In the genomic region with DNA sequence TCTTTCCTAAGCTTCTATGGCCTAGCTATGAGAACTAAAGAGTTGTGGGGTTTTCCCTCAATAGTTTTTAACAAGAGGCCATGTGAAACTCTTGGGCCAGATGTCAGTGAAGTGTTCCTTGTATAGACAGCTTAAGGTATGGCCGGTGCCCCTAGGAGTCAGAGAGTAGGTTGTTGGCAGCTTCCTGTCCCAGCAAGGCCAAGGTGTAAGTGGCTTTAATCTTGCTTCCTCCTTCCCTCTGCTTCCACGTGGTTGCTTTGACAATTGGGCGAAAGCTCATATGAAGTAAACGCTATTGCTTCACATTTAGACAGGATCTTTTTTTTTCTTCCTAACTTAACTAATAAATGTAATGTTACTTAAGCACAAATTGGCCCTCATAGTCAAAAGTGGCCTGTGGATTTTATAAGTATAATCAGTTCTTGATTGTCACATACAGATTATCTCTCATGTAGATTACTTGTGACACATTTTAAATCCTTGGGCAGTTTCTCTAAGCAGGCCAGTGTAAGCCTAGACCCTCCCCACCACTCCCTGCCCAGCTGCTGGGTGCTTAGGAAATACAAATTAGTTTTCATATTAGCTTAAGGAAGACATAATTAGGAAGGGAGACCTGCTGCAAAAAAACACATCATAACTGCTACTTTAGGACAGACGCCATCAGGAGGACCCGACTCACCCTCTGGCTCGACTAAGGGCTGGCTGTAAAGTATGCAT, we compare ENCODE assay signal across 20 mouse cellular contexts.
DNase-seq lines count a peak whose midpoint lies in the region; ATAC-seq and TF ChIP-seq lines count a peak whose summit lies in the region.
"Had no signal": no experiment of that assay in that cellular context is flagged by ENCODE, and none has a peak within 500 bp of the region (broad histone marks: within the 10 kb centered on the region; RNA-seq: fewer than 3 reads in every experiment).

No protein-coding gene starts in this region.

- no peak for TF ChIP-seq POLR2A in CH12.LX (IDR thresholded peaks at IDR 0.05; ENCODE audit: low read depth, low read length)

- no peak overlapping the region for H3K4me3 ChIP-seq in lung, postnatal 0 days (ENCODE audit: low read depth, low read length)
- H3K4me3 ChIP-seq in CH12.LX (replicated peaks in 1 of 3; ENCODE audit: low read depth in 2 of 3, low read length in 2 of 3, poor library complexity in 1 of 3), result no peak overlapping the region
- H3K4me3 ChIP-seq in heart, embryonic 10.5 days, result no peak overlapping the region
- H3K4me3 ChIP-seq: embryonic facial prominence, embryonic 13.5 days; forebrain, embryonic 13.5 days; hindbrain, embryonic 12.5 days had no signal

- TF ChIP-seq RAD21 in CH12.LX (IDR thresholded peaks at IDR 0.05; ENCODE audit: low read depth, low read length), result no peak

- H3K27ac ChIP-seq in lung, postnatal 0 days (ENCODE audit: low read length), result no peak overlapping the region
- H3K27ac ChIP-seq in CH12.LX (ENCODE audit: insufficient read depth, low read depth), result peak overlapping the region; percentile 60
- H3K27ac ChIP-seq in heart, embryonic 10.5 days, result no peak overlapping the region
- H3K27ac ChIP-seq: embryonic facial prominence, embryonic 13.5 days; forebrain, embryonic 13.5 days; hindbrain, embryonic 12.5 days had no signal

- H3K4me1 ChIP-seq in lung, postnatal 0 days (ENCODE audit: insufficient read depth, low read depth, low read length), result no peaks in the 10 kb centered on the region
- peaks cover 19 to 61% of the 10 kb centered on the region in 2 experiments for H3K4me1 ChIP-seq in CH12.LX (ENCODE audit: control insufficient read depth in 1 of 2, insufficient read depth in 2 of 2)
- H3K4me1 ChIP-seq in heart, embryonic 10.5 days, result no peaks in the 10 kb centered on the region; the same call in 1 of the 2 replicates
- H3K4me1 ChIP-seq: hindbrain, embryonic 12.5 days had no signal

- H3K9me3 ChIP-seq in lung, postnatal 0 days (ENCODE audit: low read length), result no peaks in the 10 kb centered on the region
- H3K9me3 ChIP-seq in CH12.LX (replicated peaks; ENCODE audit: low read length), result no peaks in the 10 kb centered on the region
- no peaks in the 10 kb centered on the region for H3K9me3 ChIP-seq in heart, embryonic 10.5 days
- H3K9me3 ChIP-seq: embryonic facial prominence, embryonic 13.5 days; forebrain, embryonic 13.5 days; hindbrain, embryonic 12.5 days had no signal

- 73% methylated on average over 7 of the region's 7 CpGs for WGBS in lung, postnatal 0 days
- 87% methylated on average over 7 of the region's 7 CpGs for WGBS in heart, embryonic 10.5 days

- in situ Hi-C loops in CH12.LX (cut with MboI; ENCODE audit: low pct_ligation_motif_present, low pct_unique_long_range_greater_than_20kb, low sequenced_read_pairs), result no loop called here

- H3K4me2 ChIP-seq in lung, postnatal 0 days (replicated peaks; ENCODE audit: low read depth, low read length), result no peak overlapping the region
- H3K4me2 ChIP-seq in CH12.LX (ENCODE audit: insufficient read depth, low read depth, poor library complexity, severe bottlenecking), result peak overlapping the region; percentile 12; the same call in 1 of the 2 replicates
- H3K4me2 ChIP-seq: embryonic facial prominence, embryonic 13.5 days; forebrain, embryonic 13.5 days; hindbrain, embryonic 12.5 days had no signal

- no peak for TF ChIP-seq EP300 in lung, postnatal 0 days (IDR thresholded peaks at IDR 0.05)
- peak; percentile 63 for TF ChIP-seq EP300 in CH12.LX (IDR thresholded peaks at IDR 0.05; ENCODE audit: low read length)

- dilution Hi-C loops in CH12.LX (cut with MboI; ENCODE audit: extremely low pct_ligation_motif_present, extremely low pct_unique_long_range_greater_than_20kb, low sequenced_read_pairs), result no loop called here

- TF ChIP-seq CTCF in lung, postnatal 0 days (IDR thresholded peaks at IDR 0.05), result no peak
- TF ChIP-seq CTCF in CH12.LX (conservative IDR thresholded peaks at IDR 0.05 in 1 of 2, IDR thresholded peaks at IDR 0.05 in 1 of 2; ENCODE audit: low read depth in 2 of 2, low read length in 2 of 2), result no peak

- H3K36me3 ChIP-seq in lung, postnatal 0 days (ENCODE audit: insufficient read depth, low read length), result peaks cover 20% of the 10 kb centered on the region; the same call in 1 of the 2 replicates
- H3K36me3 ChIP-seq in CH12.LX (replicated peaks in 1 of 2; ENCODE audit: control insufficient read depth in 1 of 2, insufficient read depth in 1 of 2, low read length in 1 of 2), result peaks cover 18 to 56% of the 10 kb centered on the region in 2 experiments
- peaks cover 63% of the 10 kb centered on the region for H3K36me3 ChIP-seq in heart, embryonic 10.5 days

- H3K9ac ChIP-seq in lung, postnatal 0 days (replicated peaks; ENCODE audit: low read depth), result no peak overlapping the region
- 0 out of 2 replicates have a peak overlapping the region, but pooled peaks have one; percentile 1 for H3K9ac ChIP-seq in CH12.LX (ENCODE audit: insufficient read depth, low read depth)
- H3K9ac ChIP-seq: embryonic facial prominence, embryonic 13.5 days; forebrain, embryonic 13.5 days; forebrain, postnatal 0 days; hindbrain, embryonic 12.5 days had no signal

- DNase-seq in lung, postnatal 0 days (ENCODE audit: low spot score), result peak; percentile 48
- DNase-seq in lung, adult 18-20 months, result no peak
- DNase-seq in CH12.LX (ENCODE audit: extremely low read depth), result peak; percentile 43
- DNase-seq in gonadal fat pad, adult 2 months (ENCODE audit: low read depth), result peak; percentile 65
- DNase-seq in retina, postnatal 1 day, result peak; percentile 78
- DNase-seq in heart, embryonic 10.5 days (ENCODE audit: low spot score), result no peak
- no peak for DNase-seq in adrenal gland, postnatal 25 days
- DNase-seq: adrenal gland, adult 8-10 months; cerebellum, adult 11-12 months; cerebellum, adult 9-10 months; cerebellum, postnatal 36 days; forebrain, postnatal 0 days; gastrocnemius, postnatal 14 days; heart, adult 11 months; heart, postnatal 10 days; heart, postnatal 4 days had no signal

- H3K27me3 ChIP-seq in lung, postnatal 0 days (replicated peaks; ENCODE audit: insufficient read depth, low read length), result no peaks in the 10 kb centered on the region
- H3K27me3 ChIP-seq in CH12.LX (replicated peaks), result no peaks in the 10 kb centered on the region
- no peaks in the 10 kb centered on the region for H3K27me3 ChIP-seq in heart, embryonic 10.5 days (ENCODE audit: insufficient read depth, poor library complexity, severe bottlenecking)
- H3K27me3 ChIP-seq: embryonic facial prominence, embryonic 13.5 days; forebrain, embryonic 13.5 days; hindbrain, embryonic 12.5 days had no signal

- no peaks in the 10 kb centered on the region for H3K79me2 ChIP-seq in CH12.LX (replicated peaks; ENCODE audit: control insufficient read depth, extremely low read depth, insufficient read depth, poor library complexity, severe bottlenecking)

- no peak for ATAC-seq in lung, postnatal 0 days
- ATAC-seq: forebrain, embryonic 13.5 days; forebrain, postnatal 0 days; hindbrain, embryonic 16.5 days had no signal

TF ChIP-seq in CH12.LX, 34 proteins besides CTCF, POLR2A, EP300 and RAD21:
- TF ChIP-seq E2F4 (IDR thresholded peaks at IDR 0.05; ENCODE audit: insufficient replicate concordance, low read depth, low read length) (no peak), ELF1 (IDR thresholded peaks at IDR 0.05; ENCODE audit: low read depth, low read length) (peak; percentile 33; the same call in 1 of the 2 replicates), UBTF (IDR thresholded peaks at IDR 0.05; ENCODE audit: low read depth, low read length) (no peak), TCF12 (IDR thresholded peaks at IDR 0.05; ENCODE audit: low read depth, low read length) (peak; percentile 27; the same call in 1 of the 2 replicates), MXI1 (IDR thresholded peaks at IDR 0.05; ENCODE audit: low read depth, low read length) (peak; percentile 92), ZKSCAN1 (IDR thresholded peaks at IDR 0.05; ENCODE audit: borderline replicate concordance, low read depth, low read length) (no peak), ZC3H11A (IDR thresholded peaks at IDR 0.05; ENCODE audit: low read depth, low read length) (no peak), SIN3A (IDR thresholded peaks at IDR 0.05; ENCODE audit: low read length) (peak; percentile 59; the same call in 1 of the 2 replicates), MYC (IDR thresholded peaks at IDR 0.05; ENCODE audit: low read depth, low read length) (peak; percentile 86), KAT2A (IDR thresholded peaks at IDR 0.05; ENCODE audit: insufficient replicate concordance, low read length) (no peak), MAX (IDR thresholded peaks at IDR 0.05; ENCODE audit: low read length) (peak; percentile 81), ZNF384 (IDR thresholded peaks at IDR 0.05; ENCODE audit: low read depth, low read length) (peak; percentile 28; the same call in 1 of the 2 replicates)

Comparison
In these comparisons a context has a peak if more than half of its experiments do, and no peak if none do; other contexts are left out.
1. DNase-seq: peak in lung, postnatal 0 days (single experiment), CH12.LX (single experiment), gonadal fat pad, adult 2 months (single experiment) and retina, postnatal 1 day (single experiment); none in lung, adult 18-20 months (0 of 2), heart, embryonic 10.5 days (single experiment) and adrenal gland, postnatal 25 days (single experiment).